Mouse (Mus musculus) right cerebral cortex, adult 18-20 months (tissue): ENCODE data around the gene Gpx1.
A peak's percentile ranks its signal among the peaks of the same experiment; 100 is the strongest.

Source experiments
- DNase-seq: peaks from one replicate; pipeline ENCODE4 v3.0.0; 2022; ENCODE audit warnings: mixed read lengths

The Gpx1 gene

GRCm38 (mm10) chr9:108340258-108341138, 1.8 kb downstream of the Gpx1 start:
- no peak for DNase-seq

GRCm38 (mm10) chr9:108341139-108341475, 2.4 kb downstream of the Gpx1 start:
- DNase-seq = no peak

- no peak for DNase-seq
These were observed 3.1 kb downstream of the Gpx1 start for GRCm38 (mm10) chr9:108341801-108342200.

GRCm38 (mm10) chr9:108342301-108342831, 3.7 kb downstream of the Gpx1 start:
- DNase-seq = no peak

- DNase-seq = no peak
These were observed 4.6 kb downstream of the Gpx1 start for GRCm38 (mm10) chr9:108343331-108343730.

GRCm38 (mm10) chr9:108343835-108344234, 5.1 kb downstream of the Gpx1 start:
- no peak for DNase-seq

GRCm38 (mm10) chr9:108344471-108344870, 5.8 kb downstream of the Gpx1 start:
- no peak for DNase-seq

- DNase-seq = no peak
These were observed 8.3 kb downstream of the Gpx1 start for GRCm38 (mm10) chr9:108347024-108347423.

- peak; percentile 88 for DNase-seq
These were observed 9.0 kb downstream of the Gpx1 start, which contains the start of gene Usp4 for GRCm38 (mm10) chr9:108347540-108348289. Gene Usp4 (plus strand): TSS chr9:108347853.

GRCm38 (mm10) chr9:108348290-108348680, 9.6 kb downstream of the Gpx1 start:
- no peak for DNase-seq

GRCm38 (mm10) chr9:108349727-108350126, 11.0 kb downstream of the Gpx1 start:
- DNase-seq = no peak

GRCm38 (mm10) chr9:108378234-108378633, 39.5 kb downstream of the Gpx1 start:
- DNase-seq = no peak

- no peak for DNase-seq
These were observed 40.0 kb downstream of the Gpx1 start for GRCm38 (mm10) chr9:108378736-108379135.

GRCm38 (mm10) chr9:108379294-108379693, 40.6 kb downstream of the Gpx1 start:
- DNase-seq = no peak

- no peak for DNase-seq
These were observed 42.7 kb downstream of the Gpx1 start for GRCm38 (mm10) chr9:108381382-108381781.

- DNase-seq = no peak
These were observed 46.3 kb downstream of the Gpx1 start for GRCm38 (mm10) chr9:108385006-108385405.

- no peak for DNase-seq
These were observed 48.1 kb downstream of the Gpx1 start for GRCm38 (mm10) chr9:108386816-108387215.

GRCm38 (mm10) chr9:108388601-108389000, 49.9 kb downstream of the Gpx1 start:
- no peak for DNase-seq

GRCm38 (mm10) chr9:108389220-108389619, 50.5 kb downstream of the Gpx1 start:
- DNase-seq = peak; percentile 18
